Mouse (Mus musculus): ENCODE results near the gene Rab40c. TPM values are rescaled to one million over a fixed set of nuclear protein-coding genes. Genes with fewer than 3 reads are reported as not detected.

Gene Rab40c
- polyA plus RNA-seq, 1 experiment from 2014 or later, result 25.1 TPM

GRCm38 (mm10) chr17:25893975-25894617 lies 25.4 kb downstream of the Rab40c start:
- H3K9me3 ChIP-seq (ENCODE audit: control insufficient read depth, low read length), result no peaks in the 10 kb centered on the region
- no peak overlapping the region for H3K4me3 ChIP-seq (ENCODE audit: low read depth, low read length)
- no peaks in the 10 kb centered on the region for H3K27me3 ChIP-seq (ENCODE audit: control insufficient read depth, insufficient read depth, low read length)
- no peak overlapping the region for H3K4me2 ChIP-seq (ENCODE audit: low read depth, low read length)
- ATAC-seq (ENCODE audit: low read depth), result peak; percentile 87
- H3K9ac ChIP-seq (replicated peaks; ENCODE audit: low read depth, low read length), result no peak overlapping the region
- H3K36me3 ChIP-seq (ENCODE audit: control insufficient read depth, insufficient read depth, low read length), result peaks cover 3% of the 10 kb centered on the region; the same call in 1 of the 2 replicates
- H3K4me1 ChIP-seq (ENCODE audit: control insufficient read depth, insufficient read depth, low read length), result no peaks in the 10 kb centered on the region
- H3K27ac ChIP-seq (ENCODE audit: low read depth, low read length), result peak overlapping the region; percentile 30; the same call in 1 of the 2 replicates
- 30% methylated on average over 2 of the region's 2 CpGs for WGBS

- no peak overlapping the region for H3K27ac ChIP-seq (ENCODE audit: low read depth, low read length)
- ATAC-seq (ENCODE audit: low read depth), result no peak
- no peak overlapping the region for H3K4me3 ChIP-seq (ENCODE audit: low read depth, low read length)
- no peaks in the 10 kb centered on the region for H3K27me3 ChIP-seq (ENCODE audit: control insufficient read depth, insufficient read depth, low read length)
- H3K4me2 ChIP-seq (ENCODE audit: low read depth, low read length), result no peak overlapping the region
- no peaks in the 10 kb centered on the region for H3K4me1 ChIP-seq (ENCODE audit: control insufficient read depth, insufficient read depth, low read length)
- no peak overlapping the region for H3K9ac ChIP-seq (replicated peaks; ENCODE audit: low read depth, low read length)
- H3K9me3 ChIP-seq (ENCODE audit: control insufficient read depth, low read length), result no peaks in the 10 kb centered on the region
- 95% methylated on average over 3 of the region's 3 CpGs for WGBS
- peaks cover 20% of the 10 kb centered on the region; the same call in 1 of the 2 replicates for H3K36me3 ChIP-seq (ENCODE audit: control insufficient read depth, insufficient read depth, low read length)
Observed at GRCm38 (mm10) chr17:25888837-25889236, 30.7 kb downstream of the Rab40c start.

DNA sequence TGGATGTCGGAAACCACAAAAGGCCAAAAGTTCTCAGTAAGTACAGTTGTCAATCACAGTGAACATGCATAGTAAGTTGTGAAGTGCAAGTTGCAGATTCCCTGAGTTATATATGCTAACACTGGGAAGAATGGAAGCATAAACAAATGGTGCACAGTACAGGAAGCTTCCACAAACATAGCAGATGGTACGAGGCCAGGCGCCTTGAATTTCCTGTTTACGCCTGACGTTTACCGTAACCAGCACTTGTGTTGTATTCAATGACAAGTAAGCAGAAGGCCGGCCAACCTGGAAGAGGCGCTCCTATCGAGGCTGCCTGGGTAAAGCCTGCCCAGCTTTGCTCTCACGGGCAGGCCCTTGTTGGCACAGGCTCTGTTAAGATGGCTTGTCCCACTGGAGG lies 32.1 kb downstream of the Rab40c start:
- no peak overlapping the region for H3K27ac ChIP-seq (ENCODE audit: low read depth, low read length)
- H3K4me2 ChIP-seq (ENCODE audit: low read depth, low read length), result no peak overlapping the region
- H3K36me3 ChIP-seq (ENCODE audit: control insufficient read depth, insufficient read depth, low read length), result peaks cover 25% of the 10 kb centered on the region; the same call in 1 of the 2 replicates
- WGBS, result 91% methylated on average over 10 of the region's 10 CpGs
- H3K27me3 ChIP-seq (ENCODE audit: control insufficient read depth, insufficient read depth, low read length), result no peaks in the 10 kb centered on the region
- H3K4me1 ChIP-seq (ENCODE audit: control insufficient read depth, insufficient read depth, low read length), result no peaks in the 10 kb centered on the region
- ATAC-seq (ENCODE audit: low read depth), result no peak
- H3K9me3 ChIP-seq (ENCODE audit: control insufficient read depth, low read length), result no peaks in the 10 kb centered on the region
- no peak overlapping the region for H3K4me3 ChIP-seq (ENCODE audit: low read depth, low read length)
- H3K9ac ChIP-seq (replicated peaks; ENCODE audit: low read depth, low read length), result no peak overlapping the region

DNA sequence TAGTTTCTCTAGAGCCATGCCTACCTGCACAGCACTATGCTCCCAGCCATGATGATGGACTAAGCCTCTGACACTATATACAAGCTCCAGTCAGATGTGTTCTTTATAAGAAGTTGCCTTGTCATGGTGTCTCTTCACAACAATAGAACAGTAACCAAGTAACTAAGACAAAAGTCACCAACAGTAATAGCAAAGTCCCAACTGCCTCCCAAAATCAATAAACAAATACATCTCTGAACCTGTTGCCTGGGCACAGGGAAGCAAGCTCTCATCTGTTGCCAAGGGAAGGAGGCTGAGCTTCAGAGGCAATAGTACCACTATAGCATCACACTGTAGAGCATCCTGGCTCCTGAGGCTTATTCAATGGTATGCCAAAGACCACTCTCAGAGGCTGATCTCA lies 32.7 kb downstream of the Rab40c start:
- Histone ChIP-seq H3K4me2 (ENCODE audit: low read depth, low read length) (no peak overlapping the region), H3K9ac (replicated peaks; ENCODE audit: low read depth, low read length) (no peak overlapping the region), H3K4me1 (ENCODE audit: control insufficient read depth, insufficient read depth, low read length) (no peaks in the 10 kb centered on the region), H3K27me3 (ENCODE audit: control insufficient read depth, insufficient read depth, low read length) (no peaks in the 10 kb centered on the region), H3K27ac (ENCODE audit: low read depth, low read length) (no peak overlapping the region), H3K4me3 (ENCODE audit: low read depth, low read length) (no peak overlapping the region), H3K36me3 (ENCODE audit: control insufficient read depth, insufficient read depth, low read length) (peaks cover 25% of the 10 kb centered on the region; the same call in 1 of the 2 replicates), H3K9me3 (ENCODE audit: control insufficient read depth, low read length) (no peaks in the 10 kb centered on the region)
- no peak for ATAC-seq (ENCODE audit: low read depth)

DNA sequence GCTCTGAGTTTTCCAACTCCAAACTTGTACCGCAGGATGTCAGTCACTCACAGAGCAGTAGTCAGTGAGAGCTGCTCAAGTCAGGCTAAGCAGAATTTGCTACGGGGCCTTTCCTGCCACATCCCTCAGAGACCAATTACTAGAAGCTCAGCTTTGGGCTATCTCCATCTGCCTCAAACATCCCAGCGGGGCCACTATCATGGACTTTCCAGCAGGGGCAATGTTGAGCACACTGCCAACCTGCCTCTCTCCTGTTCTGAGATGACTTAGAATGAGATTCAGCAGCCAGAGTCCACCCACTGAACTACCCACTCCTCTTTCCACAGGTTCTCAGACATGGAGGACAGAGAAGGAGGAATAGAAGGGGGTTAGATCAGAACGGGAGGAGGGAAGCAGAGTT lies 33.9 kb downstream of the Rab40c start:
- WGBS, result 55% methylated on average over 4 of the region's 4 CpGs
- no peak overlapping the region for H3K4me2 ChIP-seq (ENCODE audit: low read depth, low read length)
- H3K27me3 ChIP-seq (ENCODE audit: control insufficient read depth, insufficient read depth, low read length), result no peaks in the 10 kb centered on the region
- peaks cover 3% of the 10 kb centered on the region; the same call in 1 of the 2 replicates for H3K4me1 ChIP-seq (ENCODE audit: control insufficient read depth, insufficient read depth, low read length)
- no peak overlapping the region for H3K4me3 ChIP-seq (ENCODE audit: low read depth, low read length)
- no peak overlapping the region for H3K27ac ChIP-seq (ENCODE audit: low read depth, low read length)
- peaks cover 25% of the 10 kb centered on the region; the same call in 1 of the 2 replicates for H3K36me3 ChIP-seq (ENCODE audit: control insufficient read depth, insufficient read depth, low read length)
- no peaks in the 10 kb centered on the region for H3K9me3 ChIP-seq (ENCODE audit: control insufficient read depth, low read length)
- H3K9ac ChIP-seq (replicated peaks; ENCODE audit: low read depth, low read length), result no peak overlapping the region
- no peak; the same call in 1 of the 2 replicates for ATAC-seq (ENCODE audit: low read depth)

- no peak for ATAC-seq (ENCODE audit: low read depth)
- H3K27ac ChIP-seq (ENCODE audit: low read depth, low read length), result no peak overlapping the region
- H3K4me1 ChIP-seq (ENCODE audit: control insufficient read depth, insufficient read depth, low read length), result peaks cover 3% of the 10 kb centered on the region; the same call in 1 of the 2 replicates
- 95% methylated on average over 3 of the region's 3 CpGs for WGBS
- H3K9ac ChIP-seq (replicated peaks; ENCODE audit: low read depth, low read length), result no peak overlapping the region
- H3K27me3 ChIP-seq (ENCODE audit: control insufficient read depth, insufficient read depth, low read length), result no peaks in the 10 kb centered on the region
- H3K9me3 ChIP-seq (ENCODE audit: control insufficient read depth, low read length), result no peaks in the 10 kb centered on the region
- H3K36me3 ChIP-seq (ENCODE audit: control insufficient read depth, insufficient read depth, low read length), result peaks cover 27% of the 10 kb centered on the region; the same call in 1 of the 2 replicates
- no peak overlapping the region for H3K4me3 ChIP-seq (ENCODE audit: low read depth, low read length)
- H3K4me2 ChIP-seq (ENCODE audit: low read depth, low read length), result no peak overlapping the region
Observed at GRCm38 (mm10) chr17:25883824-25884223, 35.7 kb downstream of the Rab40c start.

- no peaks in the 10 kb centered on the region for H3K9me3 ChIP-seq (ENCODE audit: control insufficient read depth, low read length)
- no peak overlapping the region for H3K4me2 ChIP-seq (ENCODE audit: low read depth, low read length)
- 87% methylated on average over 8 of the region's 8 CpGs for WGBS
- H3K9ac ChIP-seq (replicated peaks; ENCODE audit: low read depth, low read length), result no peak overlapping the region
- peaks cover 27% of the 10 kb centered on the region; the same call in 1 of the 2 replicates for H3K36me3 ChIP-seq (ENCODE audit: control insufficient read depth, insufficient read depth, low read length)
- H3K4me1 ChIP-seq (ENCODE audit: control insufficient read depth, insufficient read depth, low read length), result peaks cover 3% of the 10 kb centered on the region; the same call in 1 of the 2 replicates
- no peaks in the 10 kb centered on the region for H3K27me3 ChIP-seq (ENCODE audit: control insufficient read depth, insufficient read depth, low read length)
- no peak for ATAC-seq (ENCODE audit: low read depth)
- H3K4me3 ChIP-seq (ENCODE audit: low read depth, low read length), result no peak overlapping the region
- no peak overlapping the region for H3K27ac ChIP-seq (ENCODE audit: low read depth, low read length)
Observed at GRCm38 (mm10) chr17:25883268-25883667, 36.3 kb downstream of the Rab40c start.

DNA sequence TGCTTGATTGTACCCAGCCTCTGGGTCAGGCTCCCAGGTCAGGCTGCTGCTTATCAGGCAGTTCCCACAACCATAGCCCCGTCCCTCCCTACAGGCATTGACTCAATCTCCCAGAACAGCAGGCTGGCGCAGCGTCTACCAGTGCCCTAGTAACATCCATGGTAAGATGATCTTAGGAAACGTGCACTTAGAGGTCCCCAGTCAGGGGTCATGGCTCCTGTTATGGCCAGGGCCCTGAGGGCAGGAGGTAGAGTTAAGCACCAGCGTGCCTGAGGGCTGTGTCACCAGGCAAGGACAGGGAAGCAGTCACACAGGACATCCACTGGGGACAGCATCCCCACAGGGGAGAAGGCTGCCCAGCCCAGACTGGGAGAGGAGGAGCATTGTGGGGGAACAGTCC lies 37.2 kb downstream of the Rab40c start:
- no peak overlapping the region for H3K4me2 ChIP-seq (ENCODE audit: low read depth, low read length)
- H3K4me3 ChIP-seq (ENCODE audit: low read depth, low read length), result no peak overlapping the region
- H3K27ac ChIP-seq (ENCODE audit: low read depth, low read length), result no peak overlapping the region
- peaks cover 3% of the 10 kb centered on the region; the same call in 1 of the 2 replicates for H3K4me1 ChIP-seq (ENCODE audit: control insufficient read depth, insufficient read depth, low read length)
- no peaks in the 10 kb centered on the region for H3K27me3 ChIP-seq (ENCODE audit: control insufficient read depth, insufficient read depth, low read length)
- 40% methylated on average over 5 of the region's 5 CpGs for WGBS
- H3K36me3 ChIP-seq (ENCODE audit: control insufficient read depth, insufficient read depth, low read length), result peaks cover 24% of the 10 kb centered on the region
- H3K9me3 ChIP-seq (ENCODE audit: control insufficient read depth, low read length), result no peaks in the 10 kb centered on the region
- ATAC-seq (ENCODE audit: low read depth), result no peak
- no peak overlapping the region for H3K9ac ChIP-seq (replicated peaks; ENCODE audit: low read depth, low read length)

DNA sequence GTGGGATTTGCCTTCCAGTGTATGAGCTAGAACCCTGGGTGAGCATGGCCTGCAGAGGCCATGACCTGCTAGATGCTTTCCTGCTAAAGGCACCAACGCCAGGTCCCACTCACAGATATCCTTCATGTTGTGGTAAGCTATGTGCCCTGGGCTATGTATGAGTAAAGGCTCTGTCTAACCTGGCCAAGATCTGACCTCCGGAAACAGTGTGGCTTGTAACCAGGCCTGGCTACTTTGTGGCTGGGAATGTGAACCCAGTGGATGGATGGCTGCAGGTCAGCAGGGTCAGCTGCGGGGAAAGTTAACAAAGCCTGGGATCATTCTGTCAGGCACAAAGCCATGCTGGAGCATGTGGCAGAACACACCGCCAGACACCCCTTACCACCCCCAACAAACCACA lies 37.8 kb downstream of the Rab40c start:
- no peak overlapping the region for H3K4me3 ChIP-seq (ENCODE audit: low read depth, low read length)
- no peak overlapping the region for H3K9ac ChIP-seq (replicated peaks; ENCODE audit: low read depth, low read length)
- H3K9me3 ChIP-seq (ENCODE audit: control insufficient read depth, low read length), result no peaks in the 10 kb centered on the region
- no peak overlapping the region for H3K27ac ChIP-seq (ENCODE audit: low read depth, low read length)
- peaks cover 3% of the 10 kb centered on the region; the same call in 1 of the 2 replicates for H3K4me1 ChIP-seq (ENCODE audit: control insufficient read depth, insufficient read depth, low read length)
- no peaks in the 10 kb centered on the region for H3K27me3 ChIP-seq (ENCODE audit: control insufficient read depth, insufficient read depth, low read length)
- no peak overlapping the region for H3K4me2 ChIP-seq (ENCODE audit: low read depth, low read length)
- peaks cover 24% of the 10 kb centered on the region for H3K36me3 ChIP-seq (ENCODE audit: control insufficient read depth, insufficient read depth, low read length)
- WGBS, result 13% methylated on average over 4 of the region's 4 CpGs
- no peak for ATAC-seq (ENCODE audit: low read depth)
